Comparison of ENCODE assay signal across 19 mouse cellular contexts in the genomic region with DNA sequence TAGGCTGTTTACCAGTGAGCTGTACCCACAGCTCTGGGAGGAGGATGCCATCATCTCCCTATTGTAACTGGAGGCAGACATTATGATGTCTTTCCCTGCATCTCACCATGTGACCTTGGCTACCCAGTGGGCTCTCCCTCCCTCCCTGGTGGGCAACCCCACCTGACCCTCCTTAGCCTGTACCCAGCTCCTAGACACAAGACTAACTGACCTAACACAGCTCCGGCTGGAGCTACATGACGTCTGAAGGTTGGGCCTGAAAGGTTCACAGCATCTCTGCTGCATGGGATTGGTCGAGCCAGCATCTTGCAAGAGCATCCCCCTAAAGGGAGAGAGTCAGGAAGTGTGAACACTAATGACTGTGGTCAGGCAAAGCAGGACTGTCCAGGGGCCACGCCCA. TPM values are rescaled to one million over a fixed set of nuclear protein-coding genes. Genes with fewer than 3 reads are reported as not detected.
A peak's percentile ranks its signal among the peaks of the same experiment; 100 is the strongest.
DNase-seq lines count a peak whose midpoint lies in the region; ATAC-seq and TF ChIP-seq lines count a peak whose summit lies in the region.
"Had no signal": no experiment of that assay in that cellular context is flagged by ENCODE, and none has a peak within 500 bp of the region (broad histone marks: within the 10 kb centered on the region; RNA-seq: fewer than 3 reads in every experiment).

No protein-coding gene starts in this region.

- H3K36me3 ChIP-seq in hindbrain, embryonic 11.5 days (ENCODE audit: control insufficient read depth, insufficient read depth, low read length): no peaks in the 10 kb centered on the region
- H3K36me3 ChIP-seq in midbrain, embryonic 13.5 days: no peaks in the 10 kb centered on the region
- H3K36me3 ChIP-seq: heart, embryonic 13.5 days; liver, embryonic 15.5 days; stomach, embryonic 15.5 days had no signal

- H3K4me1 ChIP-seq in hindbrain, embryonic 11.5 days (replicated peaks; ENCODE audit: control insufficient read depth, insufficient read depth, low read length): peaks cover 4% of the 10 kb centered on the region; the same call in 1 of the 2 replicates
- peaks cover 28% of the 10 kb centered on the region for H3K4me1 ChIP-seq in midbrain, embryonic 13.5 days (replicated peaks)
- H3K4me1 ChIP-seq: liver, embryonic 15.5 days had no signal

- no peak for DNase-seq in left cerebral cortex, adult 2 months (ENCODE audit: extremely low spot score in 1 of 2, low spot score in 2 of 2)
- DNase-seq in left cerebral cortex, adult 9 months (ENCODE audit: low spot score in 2 of 2): no peak
- no peak for DNase-seq in hindbrain, embryonic 11.5 days (ENCODE audit: low spot score)
- DNase-seq in gastrocnemius, adult 2 months: no peak
- no peak for DNase-seq in liver
- DNase-seq: B cell, adult 2 months; cerebellum, adult 9-10 months; gastrocnemius, postnatal 10 days; left cerebral cortex, postnatal 4 days; lung, postnatal 14 days; thymus, postnatal 14 days had no signal

- peak overlapping the region; percentile 64 for H3K27ac ChIP-seq in left cerebral cortex, adult 2 months
- 0 out of 2 replicates have a peak overlapping the region, but pooled peaks have one; percentile 25 for H3K27ac ChIP-seq in hindbrain, embryonic 11.5 days (ENCODE audit: low read depth, low read length)
- peak overlapping the region; percentile 87 for H3K27ac ChIP-seq in midbrain, embryonic 13.5 days
- no peak overlapping the region for H3K27ac ChIP-seq in gastrocnemius, adult 2 months
- H3K27ac ChIP-seq: heart, embryonic 13.5 days; liver, embryonic 15.5 days; stomach, embryonic 15.5 days had no signal

- ATAC-seq in hindbrain, embryonic 11.5 days (ENCODE audit: low FRiP score): no peak
- ATAC-seq in midbrain, embryonic 13.5 days: peak; percentile 64
- ATAC-seq in megakaryocyte-erythroid progenitor cell, adult 5-6 weeks (replicated peaks; ENCODE audit: low FRiP score, low TSS enrichment, poor library complexity, severe bottlenecking): no peak
- ATAC-seq in erythroid progenitor cell, adult 5-6 weeks (replicated peaks; ENCODE audit: low FRiP score, poor library complexity, severe bottlenecking): no peak

- no peak for TF ChIP-seq CTCF in left cerebral cortex, adult 2 months (IDR thresholded peaks at IDR 0.05)
- no peak for TF ChIP-seq CTCF in gastrocnemius, adult 2 months (IDR thresholded peaks at IDR 0.05)

- no peaks in the 10 kb centered on the region for H3K27me3 ChIP-seq in hindbrain, embryonic 11.5 days (ENCODE audit: control insufficient read depth, insufficient read depth, low read length)
- no peaks in the 10 kb centered on the region for H3K27me3 ChIP-seq in midbrain, embryonic 13.5 days
- H3K27me3 ChIP-seq: heart, embryonic 13.5 days; liver, embryonic 15.5 days; stomach, embryonic 15.5 days had no signal

- 86% methylated on average over 4 of the region's 4 CpGs for whole genome bisulfite sequencing in hindbrain, embryonic 11.5 days
- 83% methylated on average over 4 of the region's 4 CpGs for WGBS in midbrain, embryonic 13.5 days

- H3K4me2 ChIP-seq in hindbrain, embryonic 11.5 days (replicated peaks; ENCODE audit: low read depth, low read length): no peak overlapping the region
- peak overlapping the region; percentile 11; the same call in 1 of the 2 replicates for H3K4me2 ChIP-seq in midbrain, embryonic 13.5 days (replicated peaks)
- H3K4me2 ChIP-seq: heart, embryonic 13.5 days; liver, embryonic 15.5 days; stomach, embryonic 15.5 days had no signal

- H3K9ac ChIP-seq in hindbrain, embryonic 11.5 days (ENCODE audit: low read depth, low read length): no peak overlapping the region
- peak overlapping the region; percentile 19; the same call in 1 of the 2 replicates for H3K9ac ChIP-seq in midbrain, embryonic 13.5 days (replicated peaks)
- H3K9ac ChIP-seq: liver, embryonic 15.5 days; stomach, embryonic 15.5 days had no signal

- no peak overlapping the region for H3K4me3 ChIP-seq in left cerebral cortex, adult 2 months
- no peak overlapping the region for H3K4me3 ChIP-seq in hindbrain, embryonic 11.5 days (ENCODE audit: low read depth, low read length)
- no peak overlapping the region for H3K4me3 ChIP-seq in midbrain, embryonic 13.5 days (replicated peaks)
- no peak overlapping the region for H3K4me3 ChIP-seq in gastrocnemius, adult 2 months
- H3K4me3 ChIP-seq: heart, embryonic 13.5 days; layer of hippocampus, adult 2 months; liver, embryonic 15.5 days; stomach, embryonic 15.5 days had no signal

- H3K9me3 ChIP-seq in hindbrain, embryonic 11.5 days (ENCODE audit: control insufficient read depth, low read length): no peaks in the 10 kb centered on the region; the same call in 1 of the 2 replicates
- no peaks in the 10 kb centered on the region for H3K9me3 ChIP-seq in midbrain, embryonic 13.5 days
- H3K9me3 ChIP-seq: heart, embryonic 13.5 days; liver, embryonic 15.5 days; stomach, embryonic 15.5 days had no signal

- intact Hi-C loops in left cerebral cortex, adult 2 months (cut with DNase I): no loop called here
- intact Hi-C loops in gastrocnemius, adult 2 months (cut with DNase I): no loop called here

RNA-seq across cellular contexts. Expression of a gene that starts 35.0 kb away (rescaled TPM):
- total RNA-seq in left cerebral cortex, adult 2 months (2021): 1 to 10 TPM; 2.8 to 5.7 TPM
- polyA plus RNA-seq in hindbrain, embryonic 11.5 days (2014; fragmentation: Nextera tagmentation; extraction: Ambion mirVana): 0.18 and 0.57 TPM in 2 replicates
- 0.27 and 0.43 TPM in 2 replicates for polyA plus RNA-seq in midbrain, embryonic 13.5 days (2015; fragmentation: Nextera tagmentation; extraction: Ambion mirVana)
- 2.7 TPM in 1 of 2 replicates, not detected in the other for total RNA-seq in megakaryocyte-erythroid progenitor cell, adult 5-6 weeks (2014; fragmentation: Nextera tagmentation)
- 1.0 TPM in 1 of 2 replicates, not detected in the other for total RNA-seq in megakaryocyte-erythroid progenitor cell, adult 5-6 weeks (2017)
- total RNA-seq in erythroid progenitor cell, adult 5-6 weeks (2015; ENCODE audit: low replicate concordance): not detected in 2 replicates
- total RNA-seq in erythroid progenitor cell, adult 5-6 weeks (2017; ENCODE audit: low replicate concordance): not detected in 2 replicates
- total RNA-seq in gastrocnemius, adult 2 months (2021): 1 to 10 TPM in 1 of 2 experiments, under 1 TPM in 1; 0.47 to 1.8 TPM
- polyA plus RNA-seq: liver, embryonic 15.5 days; small intestine, adult 2 months had no signal
